Mouse (Mus musculus) erythroblast, embryonic 14.5 days (primary cell): ENCODE data around the gene Relt. TPM values are rescaled to one million over a fixed set of nuclear protein-coding genes. Genes with fewer than 3 reads are reported as not detected.
A peak's percentile ranks its signal among the peaks of the same experiment; 100 is the strongest.

Experiments
- H3K27me3 ChIP-seq: 2 replicates; pipeline ENCODE4 v1.6.1; 2012; ENCODE audit warnings: inconsistent platforms; ENCODE audit not compliant: control insufficient read depth
- H3K36me3 ChIP-seq: 2 replicates; pipeline ENCODE4 v1.6.1; 2012; ENCODE audit warnings: mild to moderate bottlenecking, inconsistent platforms; ENCODE audit not compliant: control insufficient read depth
- H3K4me1 ChIP-seq: 2 replicates; pipeline ENCODE4 v1.6.1; 2012; ENCODE audit warnings: inconsistent platforms; ENCODE audit not compliant: control insufficient read depth
- H3K4me3 ChIP-seq: replicated peaks from 2 replicates; pipeline ENCODE3; 2012; ENCODE audit warnings: moderate library complexity, mild to moderate bottlenecking, inconsistent platforms
- H3K9me3 ChIP-seq: 2 replicates; pipeline ENCODE4 v1.6.1; 2012; ENCODE audit warnings: low read length, inconsistent platforms, mixed read lengths; ENCODE audit not compliant: control insufficient read depth
- GATA1 ChIP-seq: IDR thresholded peaks from 2 replicates; pipeline ENCODE4 v1.6.1; 2012; ENCODE audit warnings: low read length, inconsistent platforms, mixed read lengths
- TAL1 ChIP-seq: IDR thresholded peaks from 3 replicates; pipeline ENCODE4 v1.6.1; 2012; ENCODE audit warnings: low read length, inconsistent platforms, mixed read lengths
- polyA plus RNA-seq: library from polyadenylated mRNA; stranded (reverse); fragments of >175 nt; gene quantifications from 2 replicates; pipeline ENCODE4 v1.2.3, GENCODE M21; 2012

Gene Relt
- 16.3 and 17.6 TPM in 2 replicates for polyA plus RNA-seq

- Histone ChIP-seq H3K4me3 (peak within 1 kb of the TSS; percentile 74), H3K36me3 (peaks cover 39% of the 10 kb centered on the region), H3K9me3 (no peaks in the 10 kb centered on the region), H3K27me3 (no peaks in the 10 kb centered on the region), H3K4me1 (peaks cover 72% of the 10 kb centered on the region)
- no peak for TF ChIP-seq GATA1
- TF ChIP-seq TAL1, result no peak
Observed at GRCm38 (mm10) chr7:100862828-100863638, at the start of gene Relt. Relt (minus strand) TSS chr7:100863446.

- no peaks in the 10 kb centered on the region; the same call in 1 of the 2 replicates for H3K36me3 ChIP-seq
- H3K4me3 ChIP-seq, result no peak overlapping the region
- H3K4me1 ChIP-seq, result no peaks in the 10 kb centered on the region
- no peaks in the 10 kb centered on the region for H3K27me3 ChIP-seq
- no peaks in the 10 kb centered on the region for H3K9me3 ChIP-seq
- no peak for TF ChIP-seq GATA1
- no peak for TF ChIP-seq TAL1
Observed at GRCm38 (mm10) chr7:100911791-100912190, 48.5 kb upstream of the Relt start.

GRCm38 (mm10) chr7:100911246-100911770 is 48.1 kb upstream of the Relt start:
- Histone ChIP-seq H3K4me3 (no peak overlapping the region), H3K36me3 (no peaks in the 10 kb centered on the region; the same call in 1 of the 2 replicates), H3K27me3 (no peaks in the 10 kb centered on the region), H3K4me1 (no peaks in the 10 kb centered on the region), H3K9me3 (no peaks in the 10 kb centered on the region)
- TF ChIP-seq TAL1, result no peak
- no peak for TF ChIP-seq GATA1

GRCm38 (mm10) chr7:100908567-100908966 is 45.3 kb upstream of the Relt start:
- Histone ChIP-seq H3K4me1 (no peaks in the 10 kb centered on the region), H3K36me3 (no peaks in the 10 kb centered on the region), H3K9me3 (no peaks in the 10 kb centered on the region), H3K27me3 (no peaks in the 10 kb centered on the region), H3K4me3 (no peak overlapping the region)
- TF ChIP-seq GATA1, result no peak
- no peak for TF ChIP-seq TAL1

- no peaks in the 10 kb centered on the region for H3K4me1 ChIP-seq
Observed at GRCm38 (mm10) chr7:100908061-100908460, 44.8 kb upstream of the Relt start.

GRCm38 (mm10) chr7:100907231-100907630 is 44.0 kb upstream of the Relt start:
- Histone ChIP-seq H3K9me3 (no peaks in the 10 kb centered on the region), H3K36me3 (no peaks in the 10 kb centered on the region), H3K27me3 (no peaks in the 10 kb centered on the region), H3K4me1 (no peaks in the 10 kb centered on the region), H3K4me3 (no peak overlapping the region)
- TF ChIP-seq TAL1 (no peak), GATA1 (no peak)

More at GRCm38 (mm10) chr7:100908061-100908460, 44.8 kb upstream of the Relt start:
- H3K9me3 ChIP-seq, result no peaks in the 10 kb centered on the region
- H3K36me3 ChIP-seq, result no peaks in the 10 kb centered on the region
- no peaks in the 10 kb centered on the region for H3K27me3 ChIP-seq
- TF ChIP-seq GATA1 (no peak), TAL1 (no peak)
- no peak overlapping the region for H3K4me3 ChIP-seq

GRCm38 (mm10) chr7:100906029-100906789 is 43.0 kb upstream of the Relt start:
- Histone ChIP-seq H3K27me3 (no peaks in the 10 kb centered on the region), H3K4me1 (no peaks in the 10 kb centered on the region), H3K9me3 (no peaks in the 10 kb centered on the region), H3K36me3 (no peaks in the 10 kb centered on the region), H3K4me3 (no peak overlapping the region)
- TF ChIP-seq GATA1 (no peak), TAL1 (no peak)

- no peaks in the 10 kb centered on the region for H3K36me3 ChIP-seq
- no peaks in the 10 kb centered on the region for H3K27me3 ChIP-seq
- no peak overlapping the region for H3K4me3 ChIP-seq
- TF ChIP-seq TAL1 (no peak), GATA1 (no peak)
- H3K9me3 ChIP-seq, result no peaks in the 10 kb centered on the region
- H3K4me1 ChIP-seq, result no peaks in the 10 kb centered on the region
Observed at GRCm38 (mm10) chr7:100905037-100905436, 41.8 kb upstream of the Relt start.

- H3K9me3 ChIP-seq, result no peaks in the 10 kb centered on the region
- H3K27me3 ChIP-seq, result no peaks in the 10 kb centered on the region
- no peak overlapping the region for H3K4me3 ChIP-seq
- H3K4me1 ChIP-seq, result no peaks in the 10 kb centered on the region
- no peaks in the 10 kb centered on the region for H3K36me3 ChIP-seq
- TF ChIP-seq TAL1 (no peak), GATA1 (no peak)
Observed at GRCm38 (mm10) chr7:100904612-100905011, 41.4 kb upstream of the Relt start.
